Mouse (Mus musculus): ENCODE measurements at regions not wholly inside any gene's neighbourhood (a gene's known extent, or its start where the extent isn't known, plus 50 kb on each side); places are given as distances from the start of the nearest gene placed in this dataset.
A peak's percentile ranks its signal among the peaks of the same experiment; 100 is the strongest.

GRCm38 (mm10) chr17:64229225-64229976, 102.3 kb downstream of the Pja2 start:
- DNase-seq: no peak

DNA sequence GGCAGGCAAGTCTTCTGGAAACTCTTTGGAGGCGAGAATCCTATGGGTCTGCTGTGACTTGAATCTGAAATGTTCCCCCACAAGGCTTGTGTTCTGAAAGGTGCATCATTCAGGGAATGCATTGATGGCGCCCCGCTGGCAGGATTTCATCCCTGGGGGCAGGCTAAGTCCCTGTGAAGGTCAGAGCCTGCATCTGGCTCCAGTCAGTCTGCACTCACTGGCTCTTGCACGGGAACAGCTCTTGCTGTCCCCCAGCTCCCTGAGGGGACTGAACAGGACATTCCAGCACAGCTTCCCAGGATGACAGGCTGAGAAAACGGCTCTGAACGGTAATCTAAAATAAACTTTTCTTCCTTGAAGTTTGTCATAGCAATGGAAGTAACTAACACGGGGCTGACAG, 117.1 kb downstream of the Pja2 start:
- no peak for DNase-seq

DNA sequence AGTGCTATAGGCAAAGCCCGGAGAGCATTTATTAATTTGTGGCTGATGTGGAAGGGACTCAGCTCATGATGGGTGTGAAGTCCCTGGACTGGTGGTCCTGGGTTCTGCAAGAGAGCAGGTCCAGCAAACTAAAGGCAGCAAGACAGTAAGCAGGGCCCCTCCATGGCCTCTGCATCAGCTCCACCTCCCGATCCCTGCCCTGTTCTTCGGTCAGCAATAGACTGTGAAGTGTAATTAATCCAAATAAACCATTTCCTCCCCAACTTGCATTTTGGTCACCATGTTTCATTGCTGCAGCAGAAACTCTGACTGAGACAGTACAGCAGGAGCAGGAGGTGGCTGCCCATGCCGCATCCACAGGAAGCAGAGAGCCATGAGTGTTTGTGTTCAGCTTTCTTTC, 118.5 kb downstream of the Pja2 start:
- DNase-seq: no peak

DNA sequence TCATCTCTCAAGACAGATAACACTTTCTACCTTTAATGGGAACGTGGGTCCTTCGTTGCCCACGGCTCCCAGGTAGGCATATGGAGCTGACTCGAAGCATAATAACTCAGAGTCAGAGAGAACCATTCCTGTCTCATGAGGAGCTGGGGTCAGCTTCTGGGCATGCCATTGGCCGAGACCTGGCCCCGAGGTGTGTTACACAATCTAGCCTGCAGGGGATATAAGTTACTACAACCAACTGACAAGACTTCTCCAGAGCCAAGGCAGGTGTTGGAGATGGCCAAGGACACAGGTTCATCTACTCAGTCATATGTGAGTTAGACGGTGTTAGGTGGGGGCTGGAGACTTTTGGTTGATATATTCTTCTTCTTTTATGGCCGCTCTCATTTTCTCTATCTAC, 120.4 kb downstream of the Pja2 start:
- DNase-seq: no peak

GRCm38 (mm10) chr17:64210366-64210765, 121.3 kb downstream of the Pja2 start:
- DNase-seq: no peak

- DNase-seq: peak; percentile 64 to 76
Observed at GRCm38 (mm10) chr17:64209640-64210039, 122.1 kb downstream of the Pja2 start.

DNA sequence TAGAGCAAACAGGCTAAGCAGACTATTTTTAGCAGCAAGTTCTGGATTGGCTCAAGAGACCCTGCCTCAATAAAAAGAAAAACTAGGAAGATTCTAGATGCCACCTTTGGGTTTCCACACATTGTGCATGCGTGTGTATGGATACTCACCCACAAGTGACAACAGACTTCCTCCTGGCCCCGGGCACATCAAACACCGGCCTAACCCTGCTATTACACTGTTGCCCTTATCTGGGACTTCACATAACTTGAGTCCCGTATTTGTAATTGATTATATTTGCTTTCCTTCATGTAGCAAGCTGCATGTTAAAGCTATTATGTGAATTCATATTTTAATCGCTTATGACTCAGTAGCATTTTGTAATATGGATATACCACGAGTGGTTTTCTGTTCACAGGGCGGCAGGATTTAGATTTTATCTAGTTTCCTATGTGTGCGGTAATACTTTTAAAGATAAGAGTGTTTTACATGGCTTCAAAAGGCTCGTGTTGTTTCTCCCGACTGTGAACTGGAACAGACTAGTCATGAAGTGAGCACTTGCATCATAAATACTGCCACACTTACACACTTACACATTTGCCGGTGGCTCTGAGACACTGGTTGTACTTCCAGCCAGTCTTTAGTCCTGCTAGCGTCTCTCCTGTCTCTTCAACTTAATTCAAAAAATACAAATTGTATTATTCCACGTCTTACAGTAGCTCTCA, 123.4 kb downstream of the Pja2 start:
- no peak for DNase-seq

- DNase-seq: no peak
Observed at GRCm38 (mm10) chr17:64206196-64206718, 125.5 kb downstream of the Pja2 start.

GRCm38 (mm10) chr17:64203611-64204010, 128.1 kb downstream of the Pja2 start:
- DNase-seq: no peak

GRCm38 (mm10) chr17:64202248-64202647, 129.5 kb downstream of the Pja2 start:
- no peak for DNase-seq

- DNase-seq: no peak
Observed at GRCm38 (mm10) chr17:64201609-64202008, 130.1 kb downstream of the Pja2 start.

DNA sequence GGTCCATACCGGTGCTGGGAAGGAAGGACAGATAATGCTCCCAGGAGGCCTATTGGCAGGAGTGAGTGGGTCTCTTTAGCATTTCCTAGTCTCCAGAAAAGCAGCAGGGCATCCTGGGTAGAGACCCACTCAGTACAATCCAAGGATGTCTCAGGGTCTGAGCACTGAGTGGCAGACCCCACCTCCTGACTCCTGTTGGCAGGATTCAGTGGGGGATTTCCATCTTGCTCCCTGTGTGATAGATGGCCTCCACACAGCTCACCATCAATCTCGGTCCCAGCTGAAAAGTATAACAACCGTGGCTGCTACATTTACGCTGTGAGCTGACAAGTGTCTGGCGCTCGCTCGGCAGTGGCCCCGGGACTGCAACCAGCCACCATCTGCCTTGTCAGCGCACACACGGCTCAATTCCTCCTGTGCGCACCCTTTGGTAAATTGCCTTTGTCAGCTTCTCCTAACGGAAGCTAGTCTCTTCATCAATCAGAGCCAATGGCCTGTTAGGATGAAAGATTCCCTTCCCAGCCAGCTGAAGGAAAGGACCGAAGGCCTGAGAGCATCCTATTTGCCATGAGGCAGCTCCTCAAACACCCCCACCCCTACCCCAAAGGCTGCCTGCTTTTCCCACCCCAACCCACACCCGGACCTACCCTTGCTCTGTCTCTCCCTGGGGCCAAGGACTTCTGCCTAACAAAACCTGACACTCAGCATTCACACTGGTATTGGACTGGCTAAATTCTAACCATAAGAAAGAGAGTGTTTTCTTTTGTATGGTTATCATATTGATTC, 131.4 kb downstream of the Pja2 start:
- DNase-seq: peak; percentile 47 to 52

DNA sequence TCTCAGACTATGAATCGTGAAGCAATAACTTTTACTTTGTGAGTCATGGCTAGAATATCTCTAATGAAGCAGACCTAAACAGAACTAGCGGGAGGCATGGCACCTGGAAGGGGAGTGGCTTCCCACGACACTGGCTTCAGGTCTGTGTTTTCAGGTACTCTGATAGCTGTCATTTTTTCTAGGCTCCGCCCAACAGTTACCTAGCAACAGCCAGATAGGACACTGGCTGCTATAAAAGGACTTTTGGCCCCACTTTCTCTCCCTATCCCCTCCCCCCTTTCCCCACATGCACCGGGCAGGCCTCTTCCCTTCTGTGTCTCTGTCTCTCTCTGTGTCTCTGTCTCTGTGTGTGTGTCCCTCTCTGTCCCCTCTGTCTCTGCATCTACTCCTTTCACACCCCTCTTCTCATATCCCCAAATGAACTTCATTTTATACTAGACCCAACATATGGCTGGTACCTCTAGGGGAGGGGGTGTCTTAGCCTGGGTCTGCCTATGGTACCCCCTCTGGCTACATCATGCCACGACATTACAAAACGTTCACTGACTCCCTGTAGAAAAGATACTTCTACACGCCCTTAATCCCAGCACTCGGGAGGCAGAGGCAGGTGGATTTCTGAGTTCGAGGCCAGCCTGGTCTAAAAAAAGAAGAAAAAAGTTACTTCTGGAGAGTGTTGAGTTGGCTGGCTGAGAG, 132.3 kb downstream of the Pja2 start:
- no peak for DNase-seq

GRCm38 (mm10) chr17:64196437-64196836, 135.3 kb downstream of the Pja2 start:
- DNase-seq: no peak

DNA sequence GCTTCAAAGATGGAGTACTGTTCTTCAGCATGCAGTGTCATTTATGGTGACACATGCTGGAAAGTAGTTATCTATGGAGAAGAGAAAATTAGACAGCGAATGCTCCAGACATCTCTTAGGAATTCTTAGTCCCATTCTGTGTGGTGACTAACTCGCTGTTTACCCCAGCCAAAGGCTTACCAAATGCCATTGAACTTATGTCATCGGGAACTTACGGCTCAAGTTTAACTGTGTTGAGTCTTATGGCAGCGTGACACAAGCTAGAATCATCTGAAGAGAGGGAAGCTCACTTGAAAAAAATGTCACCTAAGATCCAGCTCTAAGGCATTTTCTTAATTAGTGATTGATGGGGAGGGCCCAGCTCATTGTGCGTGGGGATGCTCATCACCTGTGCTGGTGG, 138.7 kb downstream of the Pja2 start:
- DNase-seq: no peak

Measured in cerebellum, postnatal 36 days (tissue).